Mouse (Mus musculus) forebrain, embryonic 15.5 days (tissue): ENCODE results near the gene Bbs9. TPM values are rescaled to one million over a fixed set of nuclear protein-coding genes. Genes with fewer than 3 reads are reported as not detected.

Source experiments
- ATAC-seq: fragments of 200-750 bp; cut with Nextera tagmentation; replicated peaks from 2 replicates; pipeline ENCODE4 v1.8.0; 2017; ENCODE audit warnings: mild to moderate bottlenecking, moderate TSS enrichment, moderate library complexity
- H3K27ac ChIP-seq: fragments of 300-500 bp; sonication (generic); replicated peaks from 2 replicates; pipeline ENCODE4 v1.5.1; 2015; ENCODE audit warnings: mild to moderate bottlenecking, inconsistent platforms
- H3K27me3 ChIP-seq: fragments of 300-500 bp; sonication (generic); 2 replicates; pipeline ENCODE4 v1.6.1; 2015; ENCODE audit warnings: inconsistent platforms
- H3K36me3 ChIP-seq: fragments of 300-500 bp; sonication (generic); 2 replicates; pipeline ENCODE4 v1.6.1; 2015; ENCODE audit warnings: mild to moderate bottlenecking, inconsistent platforms
- H3K4me1 ChIP-seq: fragments of 300-500 bp; sonication (generic); 2 replicates; pipeline ENCODE4 v1.6.1; 2015; ENCODE audit warnings: inconsistent platforms
- H3K4me2 ChIP-seq: fragments of 300-500 bp; sonication (generic); replicated peaks from 2 replicates; pipeline ENCODE4 v1.6.1; 2015; ENCODE audit warnings: mild to moderate bottlenecking, inconsistent platforms
- H3K4me3 ChIP-seq: fragments of 300-500 bp; sonication (generic); 2 replicates; pipeline ENCODE4 v1.5.1; 2015; ENCODE audit warnings: mild to moderate bottlenecking, inconsistent platforms
- H3K9ac ChIP-seq: fragments of 300-500 bp; sonication (generic); replicated peaks from 2 replicates; pipeline ENCODE4 v1.6.1; 2015; ENCODE audit warnings: mild to moderate bottlenecking, inconsistent platforms
- H3K9me3 ChIP-seq: fragments of 300-500 bp; sonication (generic); 2 replicates; pipeline ENCODE4 v1.6.1; 2016; ENCODE audit warnings: inconsistent platforms
- WGBS: fragments of 180-500 bp; shearing (Covaris S2); methylation state at CpG from one replicate; pipeline ENCODE4 v1.1.7; 2015; ENCODE audit warnings: mixed read lengths; 5-methylcytosine and 5-hydroxymethylcytosine counted together
- polyA plus RNA-seq: library from polyadenylated mRNA; unstranded; fragments of >200 nt; fragmentation: Nextera tagmentation; extraction: Ambion mirVana; gene quantifications from 2 replicates; pipeline ENCODE4 v1.2.1, GENCODE M21; 2015

Bbs9 gene
- polyA plus RNA-seq, 1 experiment from 2014 or later, result 20.8 TPM

DNA sequence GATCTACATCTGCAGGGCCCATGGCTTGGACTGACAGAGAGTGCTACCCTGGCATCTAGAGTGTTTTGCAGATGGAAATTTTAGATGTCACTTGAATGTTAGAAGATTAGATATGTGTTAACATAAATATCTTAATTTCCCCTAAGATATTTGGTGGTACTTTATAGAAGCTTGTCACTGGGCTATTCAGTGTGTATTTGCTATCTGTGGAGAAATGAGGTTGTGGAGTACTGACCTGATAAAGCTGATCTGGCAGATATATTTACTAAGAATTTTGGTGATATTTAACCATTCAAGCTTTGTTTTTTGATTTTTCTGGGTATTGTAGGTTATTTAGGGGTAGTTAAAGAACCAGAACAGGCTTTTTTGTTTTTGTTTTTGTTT lies 276.0 kb downstream of the Bbs9 start:
- H3K27ac ChIP-seq, result no peak overlapping the region
- H3K4me3 ChIP-seq, result no peak overlapping the region
- ATAC-seq, result no peak
- no peaks in the 10 kb centered on the region for H3K36me3 ChIP-seq
- H3K4me2 ChIP-seq, result no peak overlapping the region
- no peak overlapping the region for H3K9ac ChIP-seq
- H3K27me3 ChIP-seq, result no peaks in the 10 kb centered on the region
- no peaks in the 10 kb centered on the region for H3K9me3 ChIP-seq
- peaks cover 13% of the 10 kb centered on the region for H3K4me1 ChIP-seq

DNA sequence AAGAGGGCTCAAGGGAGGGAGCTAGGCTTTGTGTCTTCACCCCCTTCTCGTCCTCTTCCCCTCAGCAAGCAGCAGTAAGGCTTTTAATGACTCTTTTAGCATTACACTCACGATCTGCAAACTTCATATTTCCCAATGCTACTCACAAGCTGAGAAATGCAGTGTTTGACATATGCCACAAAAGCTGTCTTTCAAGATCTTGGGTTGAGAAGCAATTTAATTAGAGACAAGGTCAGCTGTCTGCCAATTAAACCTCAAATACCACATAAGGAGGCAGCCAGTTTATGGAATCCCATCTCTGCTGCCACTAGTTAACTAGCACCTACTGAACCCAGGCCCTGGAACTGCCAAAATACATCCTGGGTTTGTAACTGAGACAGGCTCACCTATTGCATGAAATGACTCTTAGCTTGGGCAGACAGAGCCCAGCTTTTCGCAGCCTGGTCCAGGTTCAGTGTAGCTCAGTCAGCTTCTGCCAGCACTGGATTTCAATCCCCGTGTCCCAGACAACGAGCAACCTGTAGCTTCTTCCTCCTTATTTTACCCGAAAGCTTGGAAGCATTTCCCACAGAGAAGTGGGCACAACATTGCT lies 278.7 kb downstream of the Bbs9 start:
- Histone ChIP-seq H3K27ac (no peak overlapping the region), H3K36me3 (no peaks in the 10 kb centered on the region), H3K4me2 (no peak overlapping the region), H3K4me1 (peaks cover 13% of the 10 kb centered on the region), H3K4me3 (no peak overlapping the region), H3K9ac (no peak overlapping the region), H3K27me3 (no peaks in the 10 kb centered on the region), H3K9me3 (no peaks in the 10 kb centered on the region)
- ATAC-seq, result 0 out of 2 replicates have a peak, but pooled peaks have one; percentile 51
- 26% methylated on average over 6 of the region's 6 CpGs for WGBS

DNA sequence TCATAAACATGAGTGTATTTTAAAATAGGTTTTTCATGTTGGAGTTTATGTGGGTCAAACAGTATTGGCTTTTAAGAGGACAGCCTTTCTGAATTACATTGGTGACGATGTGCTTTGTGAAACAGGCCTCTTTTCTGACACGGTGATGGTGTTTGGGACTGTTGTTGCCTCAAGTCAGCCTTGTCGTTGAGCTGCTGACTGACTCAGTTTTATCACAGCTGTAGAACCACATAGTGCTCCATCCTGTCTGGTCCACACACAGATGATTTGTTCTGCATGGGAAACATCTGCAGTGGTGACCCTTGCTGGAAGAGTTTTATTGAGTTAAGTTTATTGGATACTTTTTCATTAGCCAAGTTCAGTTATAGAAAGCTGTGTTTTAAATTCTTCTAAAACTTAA lies 283.0 kb downstream of the Bbs9 start:
- Histone ChIP-seq H3K36me3 (no peaks in the 10 kb centered on the region), H3K4me2 (no peak overlapping the region), H3K9me3 (no peaks in the 10 kb centered on the region), H3K9ac (no peak overlapping the region), H3K4me1 (peaks cover 12% of the 10 kb centered on the region), H3K4me3 (no peak overlapping the region), H3K27ac (no peak overlapping the region), H3K27me3 (no peaks in the 10 kb centered on the region)
- 73% methylated on average over 3 of the region's 3 CpGs for WGBS
- ATAC-seq, result no peak

DNA sequence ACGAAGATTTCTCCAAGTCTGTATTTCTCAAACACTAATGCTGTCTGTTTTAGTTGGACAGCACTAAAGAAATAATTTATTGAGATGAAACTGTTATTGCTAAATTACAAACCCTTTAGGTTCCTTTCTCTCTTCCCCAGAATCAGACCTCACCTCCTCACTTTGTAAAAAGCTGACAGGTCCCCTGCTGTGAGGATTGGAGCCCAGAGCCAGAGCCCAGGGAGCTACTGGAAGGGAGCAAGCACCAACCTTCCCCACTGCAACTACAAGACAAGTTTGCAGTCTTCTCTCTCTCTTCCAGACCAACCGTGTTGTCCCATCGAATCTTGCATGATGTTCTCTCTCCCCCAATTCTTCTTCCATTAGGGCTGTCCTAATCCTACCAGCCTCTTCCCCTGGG lies 283.7 kb downstream of the Bbs9 start:
- H3K27me3 ChIP-seq, result no peaks in the 10 kb centered on the region
- no peak overlapping the region for H3K9ac ChIP-seq
- H3K27ac ChIP-seq, result no peak overlapping the region
- H3K4me3 ChIP-seq, result no peak overlapping the region
- ATAC-seq, result no peak
- H3K4me1 ChIP-seq, result peaks cover 4% of the 10 kb centered on the region
- H3K4me2 ChIP-seq, result no peak overlapping the region
- no peaks in the 10 kb centered on the region for H3K36me3 ChIP-seq
- 54% methylated on average over 3 of the region's 3 CpGs for WGBS
- no peaks in the 10 kb centered on the region for H3K9me3 ChIP-seq

DNA sequence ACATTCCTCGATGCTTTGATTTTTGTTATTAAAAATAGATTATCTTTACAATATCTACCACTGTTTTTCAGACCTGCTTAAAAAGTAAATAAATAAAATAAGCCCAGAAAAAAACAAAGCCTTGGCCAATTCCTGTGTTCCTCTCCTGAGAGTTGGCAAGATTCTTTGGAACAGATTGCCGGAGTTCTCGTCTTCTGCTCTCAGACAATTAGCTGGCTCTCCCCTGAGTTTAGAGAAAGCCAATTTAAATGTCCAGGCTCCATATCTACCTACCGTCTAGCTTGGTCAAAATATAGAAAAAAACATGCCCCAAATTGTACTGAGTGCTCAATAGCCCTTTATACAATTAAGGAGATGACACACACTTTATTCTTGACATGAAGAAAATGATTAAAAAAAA lies 284.9 kb downstream of the Bbs9 start:
- Histone ChIP-seq H3K27ac (no peak overlapping the region), H3K4me2 (no peak overlapping the region), H3K9me3 (no peaks in the 10 kb centered on the region), H3K36me3 (no peaks in the 10 kb centered on the region), H3K4me1 (no peaks in the 10 kb centered on the region), H3K4me3 (no peak overlapping the region), H3K9ac (no peak overlapping the region), H3K27me3 (no peaks in the 10 kb centered on the region)
- 56% methylated on average over 4 of the region's 4 CpGs for WGBS
- no peak for ATAC-seq

DNA sequence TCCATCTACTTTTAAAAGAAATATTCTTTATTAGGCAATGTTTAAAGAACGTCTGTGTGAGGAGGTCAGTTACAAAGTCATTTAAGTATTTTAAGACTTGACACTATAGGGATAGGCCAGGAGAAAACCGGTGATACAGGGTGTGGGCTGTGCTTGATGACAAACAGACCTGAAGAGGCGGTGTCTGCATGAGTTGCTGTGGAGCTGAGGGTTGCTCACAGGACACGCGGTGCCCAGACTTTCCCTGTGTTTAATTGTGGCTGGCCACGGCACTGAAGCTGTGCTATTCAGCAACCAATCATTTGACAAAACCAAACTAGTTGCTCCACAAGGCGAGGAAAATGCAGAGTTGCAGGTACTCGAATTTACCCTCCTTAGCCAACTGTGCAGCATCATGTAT lies 286.0 kb downstream of the Bbs9 start:
- no peaks in the 10 kb centered on the region for H3K4me1 ChIP-seq
- no peaks in the 10 kb centered on the region for H3K36me3 ChIP-seq
- 85% methylated on average over 8 of the region's 8 CpGs for WGBS
- no peak overlapping the region for H3K4me3 ChIP-seq
- no peak overlapping the region for H3K27ac ChIP-seq
- H3K9me3 ChIP-seq, result no peaks in the 10 kb centered on the region
- no peaks in the 10 kb centered on the region for H3K27me3 ChIP-seq
- no peak overlapping the region for H3K4me2 ChIP-seq
- no peak for ATAC-seq
- no peak overlapping the region for H3K9ac ChIP-seq

DNA sequence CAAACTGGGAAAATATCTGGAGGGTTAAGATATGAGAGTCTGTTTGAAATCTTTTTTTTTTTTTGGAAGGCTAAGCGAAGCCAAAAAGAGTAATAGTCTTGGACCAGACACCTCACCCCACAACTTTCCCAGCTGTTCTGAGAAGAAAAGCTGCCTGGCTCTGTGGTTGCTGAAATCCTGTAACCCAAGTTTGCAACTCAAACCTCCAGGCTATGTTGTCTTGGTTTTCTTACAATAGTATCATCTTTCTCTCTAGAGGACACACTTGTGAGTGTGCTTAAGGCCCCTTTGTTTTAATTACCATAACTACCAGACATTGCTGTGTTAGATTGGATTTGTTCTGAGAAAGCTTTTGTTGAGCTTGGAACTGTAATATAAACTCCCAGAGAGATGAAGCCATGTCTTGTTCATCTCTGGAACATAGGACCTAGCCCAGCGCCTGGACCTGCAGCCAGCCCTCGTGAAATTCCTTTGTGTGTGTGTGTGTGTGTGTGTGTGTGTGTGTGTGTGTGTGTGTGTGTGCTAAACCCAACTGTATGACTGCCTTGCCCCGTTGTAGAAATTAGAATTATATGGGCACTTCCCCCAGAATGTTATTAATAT lies 290.2 kb downstream of the Bbs9 start:
- H3K4me3 ChIP-seq, result no peak overlapping the region
- H3K9me3 ChIP-seq, result no peaks in the 10 kb centered on the region
- no peak overlapping the region for H3K9ac ChIP-seq
- no peaks in the 10 kb centered on the region for H3K36me3 ChIP-seq
- H3K4me1 ChIP-seq, result no peaks in the 10 kb centered on the region
- no peaks in the 10 kb centered on the region for H3K27me3 ChIP-seq
- WGBS, result 72% methylated on average over 4 of the region's 4 CpGs
- no peak for ATAC-seq
- H3K27ac ChIP-seq, result no peak overlapping the region
- no peak overlapping the region for H3K4me2 ChIP-seq

DNA sequence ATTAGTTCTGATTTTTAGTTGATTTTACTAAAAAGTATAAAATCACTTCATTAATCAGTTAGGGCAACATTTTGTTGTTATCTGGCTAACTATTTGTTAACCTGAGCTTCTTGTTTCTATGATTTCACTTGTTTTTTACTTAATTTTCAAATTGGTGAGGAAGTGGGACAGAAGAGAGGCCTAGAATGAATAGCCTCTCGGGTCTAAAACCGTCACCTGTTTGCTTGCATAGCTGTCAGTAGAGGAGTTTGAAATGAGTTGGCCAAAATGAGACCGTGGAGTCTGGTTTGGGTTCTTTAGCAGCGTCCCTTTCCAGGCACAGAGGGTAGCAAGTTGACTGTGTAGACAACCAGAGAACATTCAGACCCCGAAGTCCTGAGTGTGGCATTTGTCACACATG lies 291.6 kb downstream of the Bbs9 start:
- Histone ChIP-seq H3K9me3 (no peaks in the 10 kb centered on the region), H3K27me3 (no peaks in the 10 kb centered on the region), H3K4me2 (no peak overlapping the region), H3K36me3 (no peaks in the 10 kb centered on the region), H3K9ac (no peak overlapping the region), H3K4me1 (no peaks in the 10 kb centered on the region), H3K27ac (no peak overlapping the region), H3K4me3 (no peak overlapping the region)
- no peak for ATAC-seq
- WGBS, result 92% methylated on average over 5 of the region's 5 CpGs

DNA sequence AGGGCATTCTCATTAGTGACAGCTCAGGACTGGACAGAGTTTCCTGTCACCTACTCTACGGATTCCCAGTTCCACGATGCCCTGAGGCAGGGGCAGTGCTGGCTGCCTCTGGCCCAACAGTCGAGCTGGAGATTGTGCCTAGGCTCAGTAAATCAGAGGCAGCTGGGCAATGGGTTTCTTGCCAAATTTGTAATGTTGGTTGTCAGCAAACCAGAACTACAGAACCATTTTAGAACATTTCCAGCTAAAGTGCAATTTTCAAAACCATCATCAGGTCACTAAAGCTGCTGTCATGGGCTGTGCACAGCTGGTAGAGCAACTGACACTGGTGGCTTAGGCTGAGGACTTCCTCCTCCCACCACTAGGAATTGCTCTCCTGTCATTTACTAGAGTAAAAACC lies 292.3 kb downstream of the Bbs9 start:
- Histone ChIP-seq H3K4me1 (no peaks in the 10 kb centered on the region), H3K36me3 (no peaks in the 10 kb centered on the region), H3K9ac (no peak overlapping the region), H3K4me2 (no peak overlapping the region), H3K4me3 (no peak overlapping the region), H3K9me3 (no peaks in the 10 kb centered on the region), H3K27ac (no peak overlapping the region), H3K27me3 (no peaks in the 10 kb centered on the region)
- WGBS, result 82% methylated on average over 3 of the region's 3 CpGs
- no peak for ATAC-seq

DNA sequence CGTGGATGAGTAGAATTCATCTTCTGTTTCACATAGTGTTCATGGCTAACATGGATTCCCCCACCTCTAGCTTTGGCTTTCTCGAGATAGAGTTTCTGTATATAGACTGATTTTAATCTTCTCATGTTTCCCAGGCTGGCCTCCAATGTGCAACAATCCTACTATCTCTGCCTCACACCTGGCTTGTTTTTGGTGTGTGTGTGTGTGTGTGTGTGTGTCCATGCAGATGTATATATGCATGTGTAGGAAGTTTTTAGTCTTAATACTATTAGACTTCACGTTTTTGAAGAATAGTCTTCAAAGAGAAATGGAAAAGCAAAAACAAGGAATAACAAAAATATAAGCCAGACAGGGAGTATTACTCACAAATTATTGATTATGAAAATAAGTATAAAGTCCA lies 296.3 kb downstream of the Bbs9 start:
- no peaks in the 10 kb centered on the region for H3K9me3 ChIP-seq
- no peaks in the 10 kb centered on the region for H3K27me3 ChIP-seq
- no peak overlapping the region for H3K4me3 ChIP-seq
- H3K4me1 ChIP-seq, result no peaks in the 10 kb centered on the region
- no peaks in the 10 kb centered on the region for H3K36me3 ChIP-seq
- H3K9ac ChIP-seq, result no peak overlapping the region
- H3K4me2 ChIP-seq, result no peak overlapping the region
- no peak overlapping the region for H3K27ac ChIP-seq
- 89% methylated on average over 3 of the region's 3 CpGs for whole genome bisulfite sequencing
- ATAC-seq, result no peak

DNA sequence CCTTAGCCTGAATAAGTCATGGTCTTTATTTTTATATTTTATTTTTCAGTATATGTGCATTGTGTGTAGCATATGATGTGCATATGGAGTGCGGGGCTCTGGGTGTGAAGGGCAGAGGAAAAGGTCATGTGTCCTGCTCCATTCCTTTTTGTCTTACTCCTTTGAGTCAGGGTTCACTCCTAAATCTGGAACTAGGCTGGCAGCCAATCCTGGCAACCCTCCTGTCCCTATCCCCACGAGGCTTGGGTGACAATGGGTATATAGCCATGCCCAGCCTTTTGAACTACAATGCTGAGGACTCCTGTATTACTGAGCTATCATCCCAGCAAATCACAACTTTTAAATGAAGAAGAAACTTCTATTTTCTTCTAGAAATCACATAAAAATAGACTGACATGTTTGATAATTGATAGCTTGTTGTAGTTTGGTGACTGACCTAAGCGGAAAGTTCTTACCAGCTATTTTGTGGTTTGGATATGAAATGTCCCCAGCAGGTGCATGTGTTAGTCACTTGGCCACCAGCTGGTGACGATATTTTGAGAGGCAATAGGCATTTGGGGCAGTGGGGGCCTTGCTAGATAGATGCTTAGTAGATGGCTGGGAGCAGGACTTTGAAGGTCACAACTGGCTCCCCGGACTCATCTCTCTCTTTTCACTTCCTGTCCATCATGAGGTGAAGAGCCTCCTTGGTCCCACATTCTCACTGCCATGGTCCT lies 300.9 kb downstream of the Bbs9 start:
- no peaks in the 10 kb centered on the region for H3K36me3 ChIP-seq
- ATAC-seq, result no peak
- H3K4me2 ChIP-seq, result no peak overlapping the region
- H3K4me1 ChIP-seq, result no peaks in the 10 kb centered on the region
- H3K9ac ChIP-seq, result no peak overlapping the region
- H3K27me3 ChIP-seq, result no peaks in the 10 kb centered on the region
- H3K27ac ChIP-seq, result no peak overlapping the region
- no peaks in the 10 kb centered on the region for H3K9me3 ChIP-seq
- WGBS, result 80% methylated on average over 5 of the region's 5 CpGs
- H3K4me3 ChIP-seq, result no peak overlapping the region

DNA sequence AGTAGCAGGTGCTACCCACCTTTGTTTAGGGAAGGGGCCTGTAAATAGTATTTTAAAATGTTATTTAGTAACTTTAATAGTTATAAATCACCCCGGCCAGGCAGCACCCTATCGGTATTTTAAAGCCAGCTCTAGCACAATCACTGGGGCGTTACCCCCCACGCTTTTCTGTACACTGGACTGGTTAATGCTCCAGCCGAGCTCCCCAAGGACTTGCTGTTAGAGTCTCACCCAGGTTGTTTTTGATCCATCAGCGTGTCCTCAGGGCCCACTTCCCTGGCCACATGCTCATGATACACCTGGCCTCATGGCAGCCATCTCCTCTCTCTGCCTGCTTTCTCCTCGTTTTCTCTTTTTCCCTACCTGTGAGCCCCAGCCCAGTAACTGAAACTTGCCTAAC lies 301.9 kb downstream of the Bbs9 start:
- H3K4me1 ChIP-seq, result no peaks in the 10 kb centered on the region
- no peaks in the 10 kb centered on the region for H3K27me3 ChIP-seq
- no peak overlapping the region for H3K27ac ChIP-seq
- no peak overlapping the region for H3K4me3 ChIP-seq
- WGBS, result 92% methylated on average over 7 of the region's 7 CpGs
- H3K9me3 ChIP-seq, result no peaks in the 10 kb centered on the region
- no peak overlapping the region for H3K9ac ChIP-seq
- no peak overlapping the region for H3K4me2 ChIP-seq
- H3K36me3 ChIP-seq, result no peaks in the 10 kb centered on the region
- no peak for ATAC-seq

DNA sequence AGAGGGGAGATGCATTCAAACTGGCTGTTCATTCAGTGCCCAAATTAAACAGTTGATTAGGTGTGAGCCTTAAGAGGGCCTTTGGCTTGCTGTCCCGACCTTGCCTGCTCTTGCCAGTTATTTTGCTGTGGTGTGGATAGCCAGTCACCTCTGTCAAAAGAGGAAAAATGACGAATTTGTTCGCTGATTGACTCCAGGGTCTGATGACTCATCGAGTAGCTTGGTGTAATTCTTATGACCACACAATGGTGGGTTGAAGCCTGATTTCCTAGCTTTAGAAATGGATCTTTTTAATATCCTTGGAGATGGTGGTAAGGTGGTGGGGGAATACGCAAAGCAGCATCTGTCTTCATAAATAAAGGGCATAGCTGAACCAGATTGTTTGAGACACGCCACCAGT lies 304.1 kb downstream of the Bbs9 start:
- Histone ChIP-seq H3K4me2 (no peak overlapping the region), H3K9me3 (no peaks in the 10 kb centered on the region), H3K36me3 (no peaks in the 10 kb centered on the region), H3K27ac (no peak overlapping the region), H3K27me3 (no peaks in the 10 kb centered on the region), H3K4me1 (no peaks in the 10 kb centered on the region), H3K9ac (no peak overlapping the region), H3K4me3 (no peak overlapping the region)
- ATAC-seq, result no peak
- 84% methylated on average over 6 of the region's 6 CpGs for WGBS
